Mouse (Mus musculus) ES-E14 (cell line): ENCODE results near the gene Oser1. TPM values are rescaled to one million over a fixed set of nuclear protein-coding genes. Genes with fewer than 3 reads are reported as not detected.

Source experiments
- DNase-seq: peaks from one replicate; pipeline ENCODE4 v3.0.0-alpha.2; 2013; ENCODE audit warnings: low read depth, low spot score
- H3K27ac ChIP-seq: 2 replicates; pipeline ENCODE4 v1.5.1; 2012; ENCODE audit warnings: low read depth, mild to moderate bottlenecking, low read length, moderate library complexity, mixed read lengths; ENCODE audit not compliant: poor library complexity, insufficient read depth, severe bottlenecking
- H3K36me3 ChIP-seq: 2 replicates; pipeline ENCODE4 v1.6.1; 2012; ENCODE audit warnings: mild to moderate bottlenecking, low read length, moderate library complexity, mixed read lengths; ENCODE audit not compliant: control insufficient read depth, poor library complexity, insufficient read depth, severe bottlenecking
- H3K4me1 ChIP-seq, 2 experiments: fragments of 150-350 bp in 1 of 2; sonication (generic) in 1 of 2; 2 replicates each; pipeline ENCODE4 v1.6.1; 2012; ENCODE audit warnings: low read length in 2 of 2, mild to moderate bottlenecking in 1 of 2, mixed read lengths in 1 of 2; ENCODE audit not compliant: control insufficient read depth in 2 of 2, insufficient read depth in 2 of 2, poor library complexity in 1 of 2
- H3K4me3 ChIP-seq, 2 experiments: fragments of 150-350 bp in 1 of 2; sonication (generic) in 1 of 2; 2 replicates each; pipeline ENCODE4 v1.5.1; 2012; ENCODE audit warnings: low read length in 2 of 2, low read depth in 1 of 2, mild to moderate bottlenecking in 1 of 2, mixed read lengths in 1 of 2; ENCODE audit not compliant: insufficient read depth in 1 of 2, poor library complexity in 1 of 2, severe bottlenecking in 1 of 2
- H3K9ac ChIP-seq: 2 replicates; pipeline ENCODE4 v1.6.1; 2012; ENCODE audit warnings: low read depth, mild to moderate bottlenecking, low read length, mixed read lengths; ENCODE audit not compliant: poor library complexity, insufficient read depth, severe bottlenecking
- H3K9me3 ChIP-seq: fragments of 150-350 bp; sonication (generic); 2 replicates; pipeline ENCODE4 v1.6.1; 2012; ENCODE audit warnings: low read depth, mild to moderate bottlenecking, low read length; ENCODE audit not compliant: control insufficient read depth, insufficient read depth
- CHD2 ChIP-seq: IDR thresholded peaks from 2 replicates; pipeline ENCODE4 v1.6.1; 2014; ENCODE audit warnings: mild to moderate bottlenecking, low read depth, low read length, inconsistent platforms
- HCFC1 ChIP-seq: IDR thresholded peaks from 2 replicates; pipeline ENCODE4 v1.6.1; 2012; ENCODE audit warnings: low read length, inconsistent platforms, borderline replicate concordance; ENCODE audit not compliant: insufficient read depth
- MAFK ChIP-seq: IDR thresholded peaks from 2 replicates; pipeline ENCODE4 v1.6.1; 2014; ENCODE audit warnings: mild to moderate bottlenecking, low read depth, low read length, inconsistent platforms; ENCODE audit not compliant: insufficient read depth
- ZC3H11A ChIP-seq: IDR thresholded peaks from 2 replicates; pipeline ENCODE4 v1.6.1; 2012; ENCODE audit warnings: low read depth, mild to moderate bottlenecking, inconsistent platforms, low read length, borderline replicate concordance
- ZNF384 ChIP-seq: IDR thresholded peaks from 2 replicates; pipeline ENCODE4 v1.6.1; 2012; ENCODE audit warnings: low read depth, low read length, inconsistent platforms
- in situ Hi-C, 2 experiments: fragments of 600-800 bp; cut with MboI; formaldehyde crosslinking; loops; one replicate each; pipeline ENCODE4 v1.15.1; 2025; ENCODE audit warnings: low sequenced_read_pairs in 2 of 2, inconsistent platforms in 1 of 2; ENCODE audit not compliant: unreplicated experiment in 2 of 2
- total RNA-seq: library from RNA; depleted of rRNA; stranded (reverse); fragments of 300-350 nt; gene quantifications from 2 replicates; pipeline ENCODE4 v1.2.3, GENCODE M21; 2012

Gene Oser1
- total RNA-seq, 1 experiment: 42.0 TPM

- Histone ChIP-seq H3K36me3 (peaks cover 6% of the 10 kb centered on the region; the same call in 1 of the 2 replicates), H3K4me1 (peaks cover 0 to 5% of the 10 kb centered on the region in 2 experiments; a peak in 1 of 4 replicates), H3K9me3 (no peaks in the 10 kb centered on the region), H3K27ac (peak overlapping the region; percentile 63), H3K4me3 (peak overlapping the region; percentile 89 to 99), H3K9ac (peak overlapping the region; percentile 92)
- in situ Hi-C loops: no loop called here
- no peak for TF ChIP-seq ZC3H11A
- peak; percentile 82 for TF ChIP-seq MAFK
- DNase-seq: peak; percentile 98
Measured at GRCm38 (mm10) chr2:163419346-163420045, 5.0 kb downstream of the Oser1 start.

DNA sequence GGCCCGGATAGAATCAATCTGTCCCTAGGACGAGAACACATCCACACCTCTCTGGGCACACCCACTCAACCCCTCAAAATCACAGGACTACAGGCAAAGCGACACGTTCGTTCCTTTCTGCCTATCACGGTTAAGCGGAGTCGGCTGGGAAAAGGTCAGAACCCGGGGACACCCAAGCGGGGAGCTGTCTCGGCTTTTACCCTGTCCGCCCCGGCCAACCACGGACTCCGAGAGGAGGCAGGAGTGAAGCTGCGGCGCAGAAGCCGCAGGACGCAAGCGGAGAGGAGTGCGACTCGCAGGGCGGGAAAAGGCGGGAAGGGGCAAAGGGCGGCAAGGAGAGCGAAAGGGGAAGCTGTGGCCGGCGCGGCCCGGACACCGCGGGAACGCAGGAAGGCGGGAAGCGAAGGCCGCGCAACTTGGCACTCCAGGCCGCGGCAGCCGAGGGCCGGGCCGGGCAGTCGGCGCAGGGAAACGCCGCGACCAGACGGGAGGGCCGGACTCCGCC, 5.6 kb downstream of the Oser1 start:
- in situ Hi-C loops: no loop called here
- DNase-seq: no peak
- H3K27ac ChIP-seq: peak overlapping the region; percentile 54

GRCm38 (mm10) chr2:163417830-163418229, 6.7 kb downstream of the Oser1 start:
- H3K9me3 ChIP-seq: no peaks in the 10 kb centered on the region
- H3K9ac ChIP-seq: peak overlapping the region; percentile 59
- H3K4me3 ChIP-seq: peak overlapping the region; percentile 22 to 99
- peaks cover 0 to 2% of the 10 kb centered on the region in 2 experiments; a peak in 1 of 4 replicates for H3K4me1 ChIP-seq
- TF ChIP-seq MAFK (no peak), HCFC1 (no peak), CHD2 (no peak), ZNF384 (no peak), ZC3H11A (no peak)
- H3K36me3 ChIP-seq: peaks cover 5% of the 10 kb centered on the region; the same call in 1 of the 2 replicates
- in situ Hi-C loops: no loop called here
- no peak for DNase-seq
- H3K27ac ChIP-seq: no peak overlapping the region

More for the DNA sequence above, 5.6 kb downstream of the Oser1 start:
- Histone ChIP-seq H3K4me1 (peaks cover 0 to 5% of the 10 kb centered on the region in 2 experiments; a peak in 1 of 4 replicates), H3K9me3 (no peaks in the 10 kb centered on the region), H3K9ac (peak overlapping the region; percentile 87), H3K4me3 (peak overlapping the region; percentile 83 to 99), H3K36me3 (peaks cover 6% of the 10 kb centered on the region; the same call in 1 of the 2 replicates)
- TF ChIP-seq ZNF384 (no peak), MAFK (no peak), CHD2 (no peak), HCFC1 (peak; percentile 22; the same call in 1 of the 2 replicates)

GRCm38 (mm10) chr2:163417026-163417425, 7.5 kb downstream of the Oser1 start:
- no peak for TF ChIP-seq CHD2
- TF ChIP-seq ZC3H11A: no peak
- TF ChIP-seq ZNF384: no peak
- TF ChIP-seq MAFK: no peak
- no peak for TF ChIP-seq HCFC1
- 0 out of 4 replicates have a peak, but pooled peaks cover 0 to 2% of the 10 kb centered on the region in 2 experiments for H3K4me1 ChIP-seq
- H3K36me3 ChIP-seq: peaks cover 8% of the 10 kb centered on the region
- H3K9me3 ChIP-seq: no peaks in the 10 kb centered on the region
- H3K4me3 ChIP-seq: no peak overlapping the region
- no peak overlapping the region for H3K27ac ChIP-seq
- no peak overlapping the region for H3K9ac ChIP-seq
- DNase-seq: no peak
- in situ Hi-C loops: no loop called here
